Mouse (Mus musculus): ENCODE results near the gene Gm9117. TPM values are rescaled to one million over a fixed set of nuclear protein-coding genes. Genes with fewer than 3 reads are reported as not detected.
"Not testable (repeated sequence)": the region's sequence is repeated elsewhere in the genome, so short reads cannot be mapped to it uniquely, and the experiment has no call there.

Gm9117 gene
- not detected in 2 replicates for total RNA-seq (2017)

GRCm38 (mm10) chr3:93943443-93943842, at the start of gene Gm9117:
Gene Gm9117, minus strand, starts transcription at chr3:93943543.
- ATAC-seq (replicated peaks; ENCODE audit: low read depth, poor library complexity, severe bottlenecking): not testable (repeated sequence)

GRCm38 (mm10) chr3:93968938-93969337, 25.6 kb upstream of the Gm9117 start:
- ATAC-seq (replicated peaks; ENCODE audit: low read depth, poor library complexity, severe bottlenecking): not testable (repeated sequence)

GRCm38 (mm10) chr3:93961214-93961613, 17.9 kb upstream of the Gm9117 start, which contains the start of gene Tdpoz5:
Gene Tdpoz5, minus strand, starts transcription at chr3:93961314.
- ATAC-seq (replicated peaks; ENCODE audit: low read depth, poor library complexity, severe bottlenecking): not testable (repeated sequence)

GRCm38 (mm10) chr3:93938386-93938785, 5.0 kb downstream of the Gm9117 start:
- not testable (repeated sequence) for ATAC-seq (replicated peaks; ENCODE audit: low read depth, poor library complexity, severe bottlenecking)

Other genes with a start within 250 kb of the Gm9117 start
- gene Gm5773, start 170.5 kb downstream of the Gm9117 start, total RNA-seq (2017): not detected in 2 replicates
- not detected in 2 replicates for gene Tdpoz4, start 147.1 kb downstream of the Gm9117 start, total RNA-seq (2017)
- not detected in 2 replicates for gene Tdpoz3, start 117.5 kb downstream of the Gm9117 start, total RNA-seq (2017)
- not detected in 2 replicates for gene Tdpoz5, start 17.8 kb upstream of the Gm9117 start, total RNA-seq (2017)
- not detected in 2 replicates for gene Gm9125, start 111.3 kb upstream of the Gm9117 start, total RNA-seq (2017)
- gene Gm10697, start 129.1 kb upstream of the Gm9117 start, total RNA-seq (2017): not detected in 2 replicates
- not detected in 2 replicates for gene Gm10696, start 234.7 kb upstream of the Gm9117 start, total RNA-seq (2017)

Data from common myeloid progenitor, adult 5-6 weeks (primary cell).